Mouse (Mus musculus) myocyte (in vitro differentiated cells): Measurements from ENCODE around the gene Trpc2.

ENCODE experiments used
- CEBPB ChIP-seq: IDR thresholded peaks from 2 replicates; pipeline ENCODE4 v1.6.1; 2011; ENCODE audit warnings: mild to moderate bottlenecking, moderate library complexity; ENCODE audit not compliant: poor library complexity, insufficient read depth, severe bottlenecking
- E2F4 ChIP-seq: IDR thresholded peaks from one replicate; pipeline ENCODE4 v1.6.1; 2011; ENCODE audit warnings: mild to moderate bottlenecking, control low read depth, moderate library complexity; ENCODE audit not compliant: insufficient read depth
- MAX ChIP-seq: IDR thresholded peaks from one replicate; pipeline ENCODE4 v1.6.1; 2011; ENCODE audit warnings: low read depth, mild to moderate bottlenecking, control low read depth
- MYOD1 ChIP-seq, 3 experiments: IDR thresholded peaks; one replicate each; pipeline ENCODE4 v1.6.1; 2011; ENCODE audit warnings: control low read depth in 2 of 3, low read depth in 2 of 3, mild to moderate bottlenecking in 2 of 3, moderate library complexity in 1 of 3; ENCODE audit not compliant: insufficient read length in 2 of 3, control insufficient read depth in 1 of 3
- MYOG ChIP-seq, 3 experiments: IDR thresholded peaks; one replicate each; pipeline ENCODE4 v1.6.1; 2011; ENCODE audit warnings: control low read depth in 2 of 3, low read depth in 2 of 3, mild to moderate bottlenecking in 2 of 3; ENCODE audit not compliant: insufficient read length in 2 of 3, control insufficient read depth in 1 of 3, insufficient read depth in 1 of 3
- POLR2A ChIP-seq: IDR thresholded peaks from one replicate; pipeline ENCODE4 v1.6.1; 2011; ENCODE audit warnings: low read depth, mild to moderate bottlenecking, control low read depth, moderate library complexity; ENCODE audit not compliant: insufficient read length
- POLR2AphosphoS2 ChIP-seq: IDR thresholded peaks from one replicate; pipeline ENCODE4 v1.6.1; 2011; ENCODE audit warnings: low read depth, control low read depth; ENCODE audit not compliant: insufficient read length
- REST ChIP-seq: IDR thresholded peaks from one replicate; pipeline ENCODE4 v1.6.1; 2011; ENCODE audit warnings: mild to moderate bottlenecking, control low read depth, moderate library complexity; ENCODE audit not compliant: insufficient read depth, insufficient read length
- SRF ChIP-seq: IDR thresholded peaks from one replicate; pipeline ENCODE4 v1.6.1; 2011; ENCODE audit warnings: low read depth; ENCODE audit not compliant: control insufficient read depth, insufficient read length
- TCF12 ChIP-seq: IDR thresholded peaks from one replicate; pipeline ENCODE4 v1.6.1; 2011; ENCODE audit warnings: mild to moderate bottlenecking, control low read depth; ENCODE audit not compliant: poor library complexity, insufficient read depth, severe bottlenecking
- USF1 ChIP-seq: IDR thresholded peaks from one replicate; pipeline ENCODE4 v1.6.1; 2011; ENCODE audit warnings: low read depth, mild to moderate bottlenecking, control low read depth, moderate library complexity

DNA sequence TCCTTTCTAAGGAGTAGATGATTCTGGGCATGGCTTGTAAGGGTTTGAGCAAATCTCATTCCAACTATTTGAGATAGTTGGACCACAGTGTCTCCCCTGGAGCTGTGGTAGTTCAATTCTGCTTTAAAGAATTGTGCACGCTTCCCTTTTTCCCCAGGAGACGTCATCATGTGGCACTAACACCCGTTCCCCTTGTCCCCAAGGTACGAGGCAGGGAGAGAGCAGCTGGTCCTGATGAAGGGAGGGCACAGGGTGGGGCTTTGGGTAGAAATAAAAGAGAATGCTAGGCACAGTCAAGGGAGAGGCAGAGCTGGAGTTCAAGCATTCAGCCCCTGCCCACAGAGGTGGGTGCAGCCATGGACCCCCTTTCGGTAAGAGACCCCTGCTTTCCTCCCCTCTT lies at the start of gene Trpc2:
- TF ChIP-seq TCF12 = no peak
- TF ChIP-seq POLR2A = no peak
- no peak for TF ChIP-seq POLR2AphosphoS2
- no peak for TF ChIP-seq MYOG (IDR thresholded peaks at IDR 0.05; ENCODE audit: control insufficient read depth in 1 of 3, insufficient read depth in 1 of 3, insufficient read length in 2 of 3, low read depth in 2 of 3)
- TF ChIP-seq USF1 = no peak
- no peak for TF ChIP-seq MAX
- TF ChIP-seq MYOD1 (IDR thresholded peaks at IDR 0.05; ENCODE audit: control insufficient read depth in 1 of 3, insufficient read length in 2 of 3, low read depth in 2 of 3) = no peak
- TF ChIP-seq E2F4 = no peak
- TF ChIP-seq CEBPB = no peak
- TF ChIP-seq SRF = no peak
- TF ChIP-seq REST = no peak
